Mouse (Mus musculus) intestine, embryonic 14.5 days (tissue): Measurements from ENCODE around the gene Ing4. TPM values are rescaled to one million over a fixed set of nuclear protein-coding genes. Genes with fewer than 3 reads are reported as not detected.

ENCODE experiments used
- ATAC-seq: fragments of 200-750 bp; cut with Nextera tagmentation; replicated peaks from 2 replicates; pipeline ENCODE4 v1.8.0; 2017; ENCODE audit warnings: low read depth, moderate number of reproducible peaks, moderate TSS enrichment, moderate library complexity; ENCODE audit not compliant: low FRiP score, low TSS enrichment
- DNase-seq: peaks from one replicate; pipeline ENCODE4 v3.0.0-alpha.2; 2018; ENCODE audit warnings: low spot score
- H3K27ac ChIP-seq: fragments of 300-500 bp; sonication (generic); 2 replicates; pipeline ENCODE4 v1.5.1; 2014; ENCODE audit warnings: low read depth, mild to moderate bottlenecking, control low read depth
- H3K27me3 ChIP-seq: fragments of 300-500 bp; sonication (generic); replicated peaks from 2 replicates; pipeline ENCODE4 v1.6.1; 2014; ENCODE audit warnings: low read length, control low read depth; ENCODE audit not compliant: control insufficient read depth, insufficient read depth
- H3K36me3 ChIP-seq: fragments of 300-500 bp; sonication (generic); 2 replicates; pipeline ENCODE4 v1.6.1; 2014; ENCODE audit warnings: low read length, control low read depth; ENCODE audit not compliant: control insufficient read depth, insufficient read depth
- H3K4me1 ChIP-seq: fragments of 300-500 bp; sonication (generic); replicated peaks from 2 replicates; pipeline ENCODE4 v1.6.1; 2014; ENCODE audit warnings: low read length, control low read depth, mixed read lengths; ENCODE audit not compliant: control insufficient read depth, insufficient read depth
- H3K4me2 ChIP-seq: fragments of 300-500 bp; sonication (generic); 2 replicates; pipeline ENCODE4 v1.6.1; 2014; ENCODE audit warnings: low read length
- H3K4me3 ChIP-seq: fragments of 300-500 bp; sonication (generic); 2 replicates; pipeline ENCODE4 v1.5.1; 2014; ENCODE audit warnings: low read depth, low read length, control low read depth, mixed read lengths
- H3K9ac ChIP-seq: fragments of 300-500 bp; sonication (generic); 2 replicates; pipeline ENCODE4 v1.6.1; 2014; ENCODE audit warnings: mild to moderate bottlenecking, low read length
- H3K9me3 ChIP-seq: fragments of 300-500 bp; sonication (generic); 2 replicates; pipeline ENCODE4 v1.6.1; 2016; ENCODE audit warnings: low read length, control low read depth; ENCODE audit not compliant: control insufficient read depth
- WGBS: fragments of 180-500 bp; shearing (Covaris S2); extraction: QIAGEN DNeasy Blood & Tissue Kit; methylation state at CpG from one replicate; pipeline ENCODE4 v1.1.7; 2014; 5-methylcytosine and 5-hydroxymethylcytosine counted together
- polyA plus RNA-seq: library from polyadenylated mRNA; unstranded; fragments of >200 nt; fragmentation: Nextera tagmentation; extraction: Ambion mirVana; gene quantifications from 2 replicates; pipeline ENCODE4 v1.2.1, GENCODE M21; 2014

Ing4 gene
- polyA plus RNA-seq, 1 experiment from 2014 or later: 94.4 TPM

GRCm38 (mm10) chr6:125090341-125091085, 51.0 kb downstream of the Ing4 start:
- H3K27ac ChIP-seq: peak overlapping the region; percentile 77
- H3K9ac ChIP-seq: no peak overlapping the region
- H3K36me3 ChIP-seq: no peaks in the 10 kb centered on the region
- no peaks in the 10 kb centered on the region for H3K9me3 ChIP-seq
- H3K4me1 ChIP-seq: peaks cover 25% of the 10 kb centered on the region
- no peaks in the 10 kb centered on the region for H3K27me3 ChIP-seq
- H3K4me2 ChIP-seq: peak overlapping the region; percentile 41
- ATAC-seq: peak; percentile 22; the same call in 1 of the 2 replicates
- DNase-seq: no peak
- H3K4me3 ChIP-seq: no peak overlapping the region
- 55% methylated on average over 10 of the region's 10 CpGs for WGBS

DNA sequence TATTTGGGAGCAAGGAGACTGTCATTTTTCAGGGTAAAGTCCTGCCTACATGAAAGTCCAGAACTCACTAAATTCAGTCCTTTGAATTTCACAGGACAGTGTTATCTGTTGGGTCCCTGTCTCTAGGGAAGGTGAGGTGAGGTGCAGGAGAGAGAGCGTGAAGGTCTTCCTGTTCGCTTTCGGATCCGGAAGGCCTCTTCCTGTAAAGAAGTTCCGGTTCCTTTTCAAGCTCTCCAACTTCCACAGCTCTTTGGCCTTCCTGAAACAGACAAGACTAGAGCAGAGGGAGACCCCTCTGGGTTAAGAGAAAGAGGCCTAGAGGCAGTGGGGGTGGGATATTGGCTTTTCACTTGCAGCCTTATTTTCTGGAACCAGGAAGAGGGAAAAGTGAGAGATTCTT, 52.8 kb downstream of the Ing4 start:
- no peak for DNase-seq
- peaks cover 28% of the 10 kb centered on the region for H3K4me1 ChIP-seq
- no peak overlapping the region for H3K9ac ChIP-seq
- no peaks in the 10 kb centered on the region for H3K27me3 ChIP-seq
- no peak for ATAC-seq
- WGBS: 76% methylated on average over 5 of the region's 5 CpGs
- no peaks in the 10 kb centered on the region for H3K9me3 ChIP-seq
- H3K36me3 ChIP-seq: no peaks in the 10 kb centered on the region
- H3K4me2 ChIP-seq: no peak overlapping the region
- no peak overlapping the region for H3K4me3 ChIP-seq
- H3K27ac ChIP-seq: 0 out of 2 replicates have a peak overlapping the region, but pooled peaks have one; percentile 16

DNA sequence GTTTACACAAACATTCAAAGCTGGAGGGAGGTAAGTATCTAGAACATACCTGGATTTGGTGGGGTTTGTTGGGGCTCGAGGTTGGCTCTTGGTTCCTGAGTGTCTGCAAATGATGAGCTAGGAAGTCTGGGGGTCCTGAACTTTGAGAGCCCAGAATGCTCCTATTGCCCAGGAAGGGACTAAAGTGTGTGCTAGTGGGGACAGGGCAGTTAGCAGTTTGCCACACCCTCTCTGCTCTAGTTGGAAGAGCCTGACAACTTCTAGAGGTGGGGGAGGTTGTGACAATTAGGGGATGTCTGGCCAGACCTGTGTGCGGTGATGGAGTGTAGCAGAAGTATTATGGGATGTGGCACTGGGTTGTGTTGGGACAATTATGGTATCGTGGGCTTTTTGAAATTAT, 55.3 kb downstream of the Ing4 start:
- H3K27ac ChIP-seq: peak overlapping the region; percentile 92; the same call in 1 of the 2 replicates
- 48% methylated on average over 3 of the region's 3 CpGs for whole genome bisulfite sequencing
- H3K4me1 ChIP-seq: peaks cover 40% of the 10 kb centered on the region
- no peak for DNase-seq
- H3K27me3 ChIP-seq: no peaks in the 10 kb centered on the region
- H3K36me3 ChIP-seq: peaks cover 22% of the 10 kb centered on the region
- no peak overlapping the region for H3K9ac ChIP-seq
- no peak for ATAC-seq
- no peaks in the 10 kb centered on the region for H3K9me3 ChIP-seq
- H3K4me3 ChIP-seq: no peak overlapping the region
- H3K4me2 ChIP-seq: no peak overlapping the region

GRCm38 (mm10) chr6:125095391-125096278, 56.1 kb downstream of the Ing4 start, which contains the start of gene Chd4:
Gene Chd4 (plus strand): TSS chr6:125095981.
- H3K27me3 ChIP-seq: no peaks in the 10 kb centered on the region
- peak; percentile 77 for ATAC-seq
- H3K4me2 ChIP-seq: peak within 1 kb of the TSS; percentile 95
- peak; percentile 92 for DNase-seq
- no peaks in the 10 kb centered on the region for H3K9me3 ChIP-seq
- peaks cover 34% of the 10 kb centered on the region for H3K4me1 ChIP-seq
- peaks cover 29% of the 10 kb centered on the region for H3K36me3 ChIP-seq
- H3K4me3 ChIP-seq: peak within 1 kb of the TSS; percentile 80
- 2% methylated on average over 42 of the region's 45 CpGs for WGBS
- peak within 1 kb of the TSS; percentile 92 for H3K27ac ChIP-seq
- peak within 1 kb of the TSS; percentile 77 for H3K9ac ChIP-seq

GRCm38 (mm10) chr6:125096279-125096596, 56.7 kb downstream of the Ing4 start:
- Histone ChIP-seq H3K27ac (peak overlapping the region; percentile 92), H3K36me3 (peaks cover 35% of the 10 kb centered on the region), H3K9me3 (no peaks in the 10 kb centered on the region), H3K4me1 (peaks cover 28% of the 10 kb centered on the region), H3K4me3 (peak overlapping the region; percentile 80), H3K4me2 (peak overlapping the region; percentile 95), H3K9ac (peak overlapping the region; percentile 77), H3K27me3 (no peaks in the 10 kb centered on the region)
- ATAC-seq: peak; percentile 45
- no peak for DNase-seq
- WGBS: 2% methylated on average over 23 of the region's 32 CpGs

DNA sequence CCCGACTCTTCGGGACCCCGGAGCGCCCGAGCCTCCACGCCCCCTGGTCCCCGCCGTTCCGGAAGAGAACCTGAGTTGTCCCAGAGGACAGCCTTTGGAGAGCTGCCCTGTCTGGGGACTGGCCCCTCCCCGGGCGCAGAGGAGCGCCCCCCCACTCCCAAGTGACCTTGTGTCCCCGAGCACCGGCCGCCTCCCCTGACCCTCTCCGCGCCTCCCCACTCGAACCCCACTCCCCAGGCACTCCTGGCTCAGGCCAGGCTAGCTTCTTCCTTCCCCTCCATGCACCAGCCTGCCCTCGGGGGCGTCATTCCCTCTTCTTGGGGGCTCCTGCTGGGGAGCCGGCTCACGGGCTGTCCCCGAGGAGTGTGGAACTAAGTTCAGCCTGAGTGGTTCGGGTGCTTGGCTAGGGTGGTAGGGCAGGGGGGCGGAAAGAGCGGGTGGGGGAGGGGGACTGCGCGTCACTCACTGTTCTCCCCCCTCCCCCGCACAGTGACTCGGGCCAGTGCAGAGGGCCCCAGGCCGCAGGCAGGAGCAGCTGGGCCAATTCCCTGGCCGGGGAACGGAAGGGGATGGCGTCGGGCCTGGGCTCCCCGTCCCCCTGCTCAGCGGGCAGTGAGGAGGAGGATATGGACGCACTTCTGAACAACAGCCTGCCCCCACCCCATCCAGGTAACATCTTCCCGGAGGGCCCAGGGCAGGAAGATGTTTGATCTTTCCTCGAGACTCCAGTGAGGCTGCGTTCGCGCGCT, 57.2 kb downstream of the Ing4 start:
- no peaks in the 10 kb centered on the region for H3K9me3 ChIP-seq
- DNase-seq (peak; percentile 79), ATAC-seq (peak; percentile 45)
- H3K36me3 ChIP-seq: peaks cover 41% of the 10 kb centered on the region
- H3K9ac ChIP-seq: peak overlapping the region; percentile 77
- H3K4me3 ChIP-seq: peak overlapping the region; percentile 80
- no peaks in the 10 kb centered on the region for H3K27me3 ChIP-seq
- peak overlapping the region; percentile 92 for H3K27ac ChIP-seq
- under 1% methylated on average over 43 of the region's 44 CpGs for WGBS
- H3K4me2 ChIP-seq: peak overlapping the region; percentile 95
- peaks cover 27% of the 10 kb centered on the region for H3K4me1 ChIP-seq

GRCm38 (mm10) chr6:125097346-125097689, 57.8 kb downstream of the Ing4 start:
- Histone ChIP-seq H3K9me3 (no peaks in the 10 kb centered on the region), H3K4me3 (peak overlapping the region; percentile 80)

GRCm38 (mm10) chr6:125097951-125098350, 58.4 kb downstream of the Ing4 start:
- Histone ChIP-seq H3K36me3 (peaks cover 53% of the 10 kb centered on the region), H3K4me3 (peak overlapping the region; percentile 80), H3K27me3 (no peaks in the 10 kb centered on the region), H3K27ac (no peak overlapping the region), H3K9ac (peak overlapping the region; percentile 77), H3K4me1 (peaks cover 27% of the 10 kb centered on the region), H3K9me3 (no peaks in the 10 kb centered on the region), H3K4me2 (peak overlapping the region; percentile 95)
- DNase-seq (no peak), ATAC-seq (no peak)
- 46% methylated on average over 8 of the region's 8 CpGs for WGBS

More at GRCm38 (mm10) chr6:125097346-125097689, 57.8 kb downstream of the Ing4 start:
- peaks cover 27% of the 10 kb centered on the region for H3K4me1 ChIP-seq
- under 1% methylated on average over 12 of the region's 12 CpGs for WGBS
- H3K9ac ChIP-seq: peak overlapping the region; percentile 77
- peaks cover 46% of the 10 kb centered on the region for H3K36me3 ChIP-seq
- DNase-seq (no peak), ATAC-seq (peak; percentile 4; the same call in 1 of the 2 replicates)
- peak overlapping the region; percentile 95 for H3K4me2 ChIP-seq
- H3K27me3 ChIP-seq: no peaks in the 10 kb centered on the region
- H3K27ac ChIP-seq: peak overlapping the region; percentile 92; the same call in 1 of the 2 replicates
